Mouse (Mus musculus): ENCODE measurements around the gene Chd2. TPM values are rescaled to one million over a fixed set of nuclear protein-coding genes. Genes with fewer than 3 reads are reported as not detected.
A peak's percentile ranks its signal among the peaks of the same experiment; 100 is the strongest.

Gene Chd2
- polyA plus RNA-seq, 1 experiment from 2014 or later = 58.9 TPM

DNA sequence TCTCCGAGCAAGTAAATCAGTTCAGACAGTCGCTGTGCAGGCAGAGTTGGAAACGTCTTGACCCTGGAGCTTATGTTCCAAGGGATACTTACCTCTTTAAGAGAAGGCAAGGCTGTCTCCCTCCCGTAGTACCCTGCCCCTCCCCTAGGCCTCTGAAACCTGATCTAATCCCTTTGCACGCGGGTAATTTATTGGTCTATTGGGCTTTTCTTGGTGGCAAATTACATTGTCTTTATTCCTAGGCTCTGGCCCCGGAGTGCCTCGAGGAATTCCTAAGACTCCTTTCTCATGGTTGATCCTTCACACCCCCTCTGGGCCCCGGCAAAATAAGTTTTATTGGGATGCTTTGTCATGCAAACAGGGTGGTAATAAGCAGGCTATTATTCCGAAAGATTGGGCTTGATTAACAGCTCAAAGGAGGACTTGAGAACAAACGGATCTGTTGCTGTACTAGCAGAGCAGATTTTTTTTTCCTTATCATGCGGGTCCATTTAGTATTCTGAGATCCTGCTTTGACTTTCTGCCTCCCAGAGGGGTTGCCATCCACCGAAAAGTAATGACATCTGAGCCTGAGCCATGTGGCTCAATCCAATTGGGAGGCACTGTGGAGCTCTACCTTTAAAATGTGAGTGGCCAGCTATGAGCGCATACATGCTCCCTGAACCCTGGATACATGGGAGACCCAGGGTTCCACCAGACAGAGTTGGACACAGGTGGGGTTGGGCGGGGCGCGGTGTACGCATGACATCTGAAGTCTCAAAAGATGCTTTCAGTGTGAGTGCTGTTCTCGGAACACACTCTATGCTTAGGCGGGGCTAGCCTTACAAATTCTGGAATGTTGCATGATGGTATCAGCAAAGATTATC, 141.3 kb downstream of the Chd2 start:
- WGBS = 34% methylated on average over 20 of the region's 20 CpGs
- H3K9ac ChIP-seq (ENCODE audit: low read length) = no peak overlapping the region
- ATAC-seq (ENCODE audit: low read depth) = peak; percentile 18
- H3K4me3 ChIP-seq (ENCODE audit: low read length) = peak overlapping the region; percentile 31
- H3K27me3 ChIP-seq (ENCODE audit: control insufficient read depth, insufficient read depth, low read depth, low read length) = no peaks in the 10 kb centered on the region
- no peaks in the 10 kb centered on the region for H3K9me3 ChIP-seq (ENCODE audit: control insufficient read depth, low read length)
- H3K4me1 ChIP-seq (replicated peaks; ENCODE audit: control insufficient read depth, insufficient read depth, low read length) = peaks cover 34% of the 10 kb centered on the region
- H3K27ac ChIP-seq (ENCODE audit: low read length) = no peak overlapping the region
- H3K4me2 ChIP-seq (ENCODE audit: low read depth, low read length) = peak overlapping the region; percentile 54; the same call in 1 of the 2 replicates
- peaks cover under 1% of the 10 kb centered on the region; the same call in 1 of the 2 replicates for H3K36me3 ChIP-seq (ENCODE audit: control insufficient read depth, insufficient read depth, low read length)

- no peaks in the 10 kb centered on the region for H3K36me3 ChIP-seq (ENCODE audit: control insufficient read depth, insufficient read depth, low read length)
- H3K4me1 ChIP-seq (replicated peaks; ENCODE audit: control insufficient read depth, insufficient read depth, low read length) = peaks cover 39% of the 10 kb centered on the region
Measured at GRCm38 (mm10) chr7:73399501-73400044, 142.1 kb downstream of the Chd2 start.

DNA sequence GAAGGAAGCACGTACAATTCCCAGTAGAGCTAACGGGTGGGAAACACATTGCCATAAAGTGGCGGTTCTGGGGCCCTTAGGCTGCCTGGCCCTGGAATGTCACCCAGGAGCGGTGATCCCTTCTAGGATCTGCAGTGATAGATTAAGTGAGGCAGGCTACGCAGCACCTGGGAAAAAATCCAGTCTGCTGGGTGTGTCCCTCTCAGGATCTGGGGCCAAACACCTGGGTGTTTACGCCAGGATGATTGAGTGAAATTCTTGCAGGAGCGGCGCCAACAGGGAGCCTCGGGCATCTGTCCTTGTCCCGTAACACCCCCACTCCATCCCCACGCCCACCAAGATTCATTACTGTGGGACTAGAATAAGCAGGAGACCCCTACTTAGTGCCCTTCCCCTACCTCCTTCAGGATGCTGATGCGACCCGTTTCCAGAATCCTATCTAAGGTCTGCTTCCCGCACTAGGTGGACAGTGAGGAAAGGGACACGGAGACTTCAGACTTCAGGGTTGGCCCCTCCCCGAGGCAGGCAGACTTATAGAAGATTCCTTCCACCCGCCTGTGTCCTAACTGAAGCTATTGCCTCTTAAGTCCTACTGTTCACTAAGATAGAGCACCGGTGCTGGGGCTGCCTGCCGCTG, 142.7 kb downstream of the Chd2 start:
- 0 out of 2 replicates have a peak, but pooled peaks have one; percentile 0 for ATAC-seq (ENCODE audit: low read depth)
- no peaks in the 10 kb centered on the region for H3K9me3 ChIP-seq (ENCODE audit: control insufficient read depth, low read length)
- peak overlapping the region; percentile 16 for H3K9ac ChIP-seq (ENCODE audit: low read length)
- no peaks in the 10 kb centered on the region for H3K27me3 ChIP-seq (ENCODE audit: control insufficient read depth, insufficient read depth, low read depth, low read length)
- H3K4me1 ChIP-seq (replicated peaks; ENCODE audit: control insufficient read depth, insufficient read depth, low read length) = peaks cover 42% of the 10 kb centered on the region
- H3K27ac ChIP-seq (ENCODE audit: low read length) = peak overlapping the region; percentile 55
- peak overlapping the region; percentile 54 for H3K4me2 ChIP-seq (ENCODE audit: low read depth, low read length)
- no peaks in the 10 kb centered on the region for H3K36me3 ChIP-seq (ENCODE audit: control insufficient read depth, insufficient read depth, low read length)
- H3K4me3 ChIP-seq (ENCODE audit: low read length) = peak overlapping the region; percentile 31
- WGBS = 15% methylated on average over 19 of the region's 19 CpGs

More at GRCm38 (mm10) chr7:73399501-73400044, 142.1 kb downstream of the Chd2 start:
- peak; percentile 73 for ATAC-seq (ENCODE audit: low read depth)
- Histone ChIP-seq H3K27me3 (ENCODE audit: control insufficient read depth, insufficient read depth, low read depth, low read length) (no peaks in the 10 kb centered on the region), H3K4me2 (ENCODE audit: low read depth, low read length) (peak overlapping the region; percentile 54), H3K9me3 (ENCODE audit: control insufficient read depth, low read length) (no peaks in the 10 kb centered on the region), H3K4me3 (ENCODE audit: low read length) (peak overlapping the region; percentile 31), H3K9ac (ENCODE audit: low read length) (peak overlapping the region; percentile 16), H3K27ac (ENCODE audit: low read length) (peak overlapping the region; percentile 55)
- 4% methylated on average over 19 of the region's 19 CpGs for WGBS

GRCm38 (mm10) chr7:73398319-73398718, 143.3 kb downstream of the Chd2 start:
- peak; percentile 59 for ATAC-seq (ENCODE audit: low read depth)
- Histone ChIP-seq H3K4me2 (ENCODE audit: low read depth, low read length) (peak overlapping the region; percentile 54), H3K4me3 (ENCODE audit: low read length) (no peak overlapping the region), H3K9me3 (ENCODE audit: control insufficient read depth, low read length) (no peaks in the 10 kb centered on the region), H3K9ac (ENCODE audit: low read length) (no peak overlapping the region), H3K27ac (ENCODE audit: low read length) (no peak overlapping the region), H3K27me3 (ENCODE audit: control insufficient read depth, insufficient read depth, low read depth, low read length) (no peaks in the 10 kb centered on the region), H3K4me1 (replicated peaks; ENCODE audit: control insufficient read depth, insufficient read depth, low read length) (peaks cover 42% of the 10 kb centered on the region), H3K36me3 (ENCODE audit: control insufficient read depth, insufficient read depth, low read length) (no peaks in the 10 kb centered on the region)
- 17% methylated on average over 11 of the region's 11 CpGs for WGBS

GRCm38 (mm10) chr7:73394013-73394409, 147.6 kb downstream of the Chd2 start:
- no peak for ATAC-seq (ENCODE audit: low read depth)
- Histone ChIP-seq H3K27me3 (ENCODE audit: control insufficient read depth, insufficient read depth, low read depth, low read length) (no peaks in the 10 kb centered on the region), H3K27ac (ENCODE audit: low read length) (peak overlapping the region; percentile 8; the same call in 1 of the 2 replicates), H3K36me3 (ENCODE audit: control insufficient read depth, insufficient read depth, low read length) (no peaks in the 10 kb centered on the region), H3K4me1 (replicated peaks; ENCODE audit: control insufficient read depth, insufficient read depth, low read length) (peaks cover 51% of the 10 kb centered on the region), H3K4me3 (ENCODE audit: low read length) (peak overlapping the region; percentile 83), H3K9ac (ENCODE audit: low read length) (peak overlapping the region; percentile 16), H3K9me3 (ENCODE audit: control insufficient read depth, low read length) (no peaks in the 10 kb centered on the region), H3K4me2 (ENCODE audit: low read depth, low read length) (peak overlapping the region; percentile 67)
- WGBS = 35% methylated on average over 4 of the region's 4 CpGs

GRCm38 (mm10) chr7:73393307-73394012, 148.2 kb downstream of the Chd2 start:
- no peaks in the 10 kb centered on the region for H3K27me3 ChIP-seq (ENCODE audit: control insufficient read depth, insufficient read depth, low read depth, low read length)

GRCm38 (mm10) chr7:73392359-73392758, 149.3 kb downstream of the Chd2 start:
- 2% methylated on average over 9 of the region's 9 CpGs for WGBS
- Histone ChIP-seq H3K27me3 (ENCODE audit: control insufficient read depth, insufficient read depth, low read depth, low read length) (no peaks in the 10 kb centered on the region), H3K9me3 (ENCODE audit: control insufficient read depth, low read length) (no peaks in the 10 kb centered on the region), H3K4me1 (replicated peaks; ENCODE audit: control insufficient read depth, insufficient read depth, low read length) (peaks cover 37% of the 10 kb centered on the region), H3K4me2 (ENCODE audit: low read depth, low read length) (peak overlapping the region; percentile 67), H3K9ac (ENCODE audit: low read length) (peak overlapping the region; percentile 86), H3K36me3 (ENCODE audit: control insufficient read depth, insufficient read depth, low read length) (no peaks in the 10 kb centered on the region), H3K4me3 (ENCODE audit: low read length) (peak overlapping the region; percentile 83), H3K27ac (ENCODE audit: low read length) (peak overlapping the region; percentile 94)
- no peak for ATAC-seq (ENCODE audit: low read depth)

More at GRCm38 (mm10) chr7:73393307-73394012, 148.2 kb downstream of the Chd2 start:
- no peaks in the 10 kb centered on the region for H3K36me3 ChIP-seq (ENCODE audit: control insufficient read depth, insufficient read depth, low read length)
- peaks cover 46% of the 10 kb centered on the region for H3K4me1 ChIP-seq (replicated peaks; ENCODE audit: control insufficient read depth, insufficient read depth, low read length)
- no peaks in the 10 kb centered on the region for H3K9me3 ChIP-seq (ENCODE audit: control insufficient read depth, low read length)
- H3K9ac ChIP-seq (ENCODE audit: low read length) = peak overlapping the region; percentile 46
- H3K4me2 ChIP-seq (ENCODE audit: low read depth, low read length) = peak overlapping the region; percentile 67
- peak overlapping the region; percentile 8; the same call in 1 of the 2 replicates for H3K27ac ChIP-seq (ENCODE audit: low read length)
- peak overlapping the region; percentile 83 for H3K4me3 ChIP-seq (ENCODE audit: low read length)
- whole genome bisulfite sequencing = 21% methylated on average over 9 of the region's 9 CpGs
- ATAC-seq (ENCODE audit: low read depth) = no peak

GRCm38 (mm10) chr7:73391518-73392321, 149.9 kb downstream of the Chd2 start:
- under 1% methylated on average over 39 of the region's 39 CpGs for WGBS
- Histone ChIP-seq H3K9me3 (ENCODE audit: control insufficient read depth, low read length) (no peaks in the 10 kb centered on the region), H3K36me3 (ENCODE audit: control insufficient read depth, insufficient read depth, low read length) (no peaks in the 10 kb centered on the region), H3K27ac (ENCODE audit: low read length) (peak overlapping the region; percentile 94), H3K4me1 (replicated peaks; ENCODE audit: control insufficient read depth, insufficient read depth, low read length) (peaks cover 37% of the 10 kb centered on the region), H3K4me3 (ENCODE audit: low read length) (peak overlapping the region; percentile 83), H3K9ac (ENCODE audit: low read length) (peak overlapping the region; percentile 86), H3K27me3 (ENCODE audit: control insufficient read depth, insufficient read depth, low read depth, low read length) (no peaks in the 10 kb centered on the region), H3K4me2 (ENCODE audit: low read depth, low read length) (peak overlapping the region; percentile 67)
- peak; percentile 47 for ATAC-seq (ENCODE audit: low read depth)
